Mouse (Mus musculus): Measurements from ENCODE around the gene Tmem242. TPM values are rescaled to one million over a fixed set of nuclear protein-coding genes. Genes with fewer than 3 reads are reported as not detected.

The Tmem242 gene
- polyA plus RNA-seq, 1 experiment from 2014 or later = 120 TPM

- DNase-seq (ENCODE audit: low spot score) = no peak
Observed at GRCm38 (mm10) chr17:5385694-5386093, 54.4 kb downstream of the Tmem242 start.

- peak; percentile 48 for DNase-seq (ENCODE audit: low spot score)
Observed at GRCm38 (mm10) chr17:5377930-5378310, 62.1 kb downstream of the Tmem242 start.

GRCm38 (mm10) chr17:5377151-5377929 lies 62.7 kb downstream of the Tmem242 start:
- no peak for DNase-seq (ENCODE audit: low spot score)

DNA sequence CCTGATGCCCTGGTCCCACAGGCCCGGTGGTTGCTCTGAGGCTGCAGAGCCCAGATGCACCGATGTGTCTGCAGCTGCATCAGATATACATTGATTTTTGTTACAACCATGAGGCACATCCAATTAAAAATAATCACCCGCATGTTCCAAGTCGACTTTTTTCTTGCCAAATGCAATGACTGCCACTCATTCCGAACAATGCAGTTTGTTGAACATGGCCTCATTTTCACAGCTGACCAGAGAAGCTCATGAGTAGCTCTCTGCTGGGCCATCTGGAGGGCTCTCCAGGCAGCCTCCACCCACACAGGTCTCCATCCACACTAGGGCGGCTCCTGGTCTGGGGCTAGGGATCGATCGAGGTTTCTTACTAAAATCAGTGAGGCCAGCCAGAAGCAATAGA lies 67.1 kb downstream of the Tmem242 start:
- DNase-seq (ENCODE audit: low spot score) = no peak

GRCm38 (mm10) chr17:5371521-5371920 lies 68.5 kb downstream of the Tmem242 start:
- no peak for DNase-seq (ENCODE audit: low spot score)

GRCm38 (mm10) chr17:5371032-5371431 lies 69.0 kb downstream of the Tmem242 start:
- no peak for DNase-seq (ENCODE audit: low spot score)

DNA sequence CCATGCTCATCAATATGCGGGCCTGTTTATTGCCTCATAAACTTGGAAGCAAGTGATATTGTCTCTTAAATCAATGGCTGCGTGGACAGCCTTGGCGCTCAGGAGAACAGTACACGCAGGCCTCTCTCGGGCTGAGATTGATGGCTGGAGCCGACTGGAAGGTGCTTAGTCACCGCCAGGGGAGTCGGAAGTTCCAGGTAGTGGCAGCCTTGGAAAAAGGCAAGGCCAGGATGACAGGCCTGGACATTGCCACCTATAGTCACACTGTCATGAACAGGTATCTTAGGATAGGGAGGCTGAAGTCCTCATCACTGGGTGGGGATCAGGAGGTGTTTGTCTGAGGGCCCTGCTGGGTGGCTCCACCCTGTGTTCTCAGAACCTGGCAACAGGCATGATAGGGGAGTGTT lies 74.1 kb downstream of the Tmem242 start:
- no peak for DNase-seq (ENCODE audit: low spot score)

Small RNA genes within 50 kb of the gene (microRNA-seq; reads per million reads assigned to microRNA genes)
- not detected for gene Gm22475 (ENCODE audit: borderline number of aligned reads)

Other genes starting within 250 kb of the Tmem242 start
- not detected in 2 replicates for gene Ldhal6b, start 21.5 kb downstream of the Tmem242 start, polyA plus RNA-seq (2015; fragmentation: Nextera tagmentation; extraction: Ambion mirVana)
- gene Zdhhc14, start 52.3 kb upstream of the Tmem242 start, polyA plus RNA-seq (2015; fragmentation: Nextera tagmentation; extraction: Ambion mirVana) = 3.5 and 4.0 TPM in 2 replicates